ENCODE assay signal across 14 mouse cellular contexts in genomic region chr11:76262611-76263351, GRCm38 (mm10). TPM values are rescaled to one million over a fixed set of nuclear protein-coding genes. Genes with fewer than 3 reads are reported as not detected.
A peak's percentile ranks its signal among the peaks of the same experiment; 100 is the strongest.
DNase-seq lines count a peak whose midpoint lies in the region; ATAC-seq and TF ChIP-seq lines count a peak whose summit lies in the region.
"Had no signal": no experiment of that assay in that cellular context is flagged by ENCODE, and none has a peak within 500 bp of the region (broad histone marks: within the 10 kb centered on the region; RNA-seq: fewer than 3 reads in every experiment).

No protein-coding gene starts in this region.

- peaks cover 17% of the 10 kb centered on the region for H3K4me1 ChIP-seq in heart, embryonic 12.5 days (replicated peaks)
- peaks cover 28% of the 10 kb centered on the region for H3K4me1 ChIP-seq in embryonic facial prominence, embryonic 12.5 days
- H3K4me1 ChIP-seq in hindbrain, postnatal 0 days (ENCODE audit: insufficient read depth, low read length) = peaks cover 13% of the 10 kb centered on the region
- peaks cover 40% of the 10 kb centered on the region for H3K4me1 ChIP-seq in neural tube, embryonic 15.5 days
- H3K4me1 ChIP-seq: heart, embryonic 15.5 days had no signal

- WGBS in heart, embryonic 12.5 days = 19% methylated on average over 19 of the region's 19 CpGs
- 9% methylated on average over 19 of the region's 19 CpGs for WGBS in embryonic facial prominence, embryonic 12.5 days
- 12% methylated on average over 19 of the region's 19 CpGs for WGBS in hindbrain, postnatal 0 days
- 8% methylated on average over 19 of the region's 19 CpGs for WGBS in neural tube, embryonic 15.5 days

- intact Hi-C loops in heart, postnatal 14 days (cut with DNase I) = no loop called here
- intact Hi-C loops in left cerebral cortex, postnatal 36 days (cut with DNase I) = no loop called here

- peaks cover 27% of the 10 kb centered on the region for H3K36me3 ChIP-seq in heart, embryonic 12.5 days
- H3K36me3 ChIP-seq in embryonic facial prominence, embryonic 12.5 days = peaks cover 33% of the 10 kb centered on the region
- H3K36me3 ChIP-seq in hindbrain, postnatal 0 days (ENCODE audit: insufficient read depth, low read length) = no peaks in the 10 kb centered on the region
- H3K36me3 ChIP-seq in neural tube, embryonic 15.5 days = peaks cover 5% of the 10 kb centered on the region
- H3K36me3 ChIP-seq: liver, embryonic 12.5 days had no signal

- no peak overlapping the region for H3K27ac ChIP-seq in heart, embryonic 12.5 days (ENCODE audit: poor library complexity, severe bottlenecking)
- H3K27ac ChIP-seq in embryonic facial prominence, embryonic 12.5 days = no peak overlapping the region
- no peak overlapping the region for H3K27ac ChIP-seq in hindbrain, postnatal 0 days
- no peak overlapping the region for H3K27ac ChIP-seq in neural tube, embryonic 15.5 days (replicated peaks)
- H3K27ac ChIP-seq: heart, embryonic 15.5 days; liver, embryonic 12.5 days had no signal

- no peak overlapping the region for H3K4me3 ChIP-seq in heart, embryonic 12.5 days
- H3K4me3 ChIP-seq in embryonic facial prominence, embryonic 12.5 days = no peak overlapping the region
- no peak overlapping the region for H3K4me3 ChIP-seq in hindbrain, postnatal 0 days (ENCODE audit: low read length)
- no peak overlapping the region for H3K4me3 ChIP-seq in neural tube, embryonic 15.5 days (replicated peaks)
- H3K4me3 ChIP-seq: heart, embryonic 15.5 days; liver, embryonic 12.5 days had no signal

- no peak overlapping the region for H3K9ac ChIP-seq in heart, embryonic 12.5 days
- H3K9ac ChIP-seq in embryonic facial prominence, embryonic 12.5 days = no peak overlapping the region
- no peak overlapping the region for H3K9ac ChIP-seq in hindbrain, postnatal 0 days (replicated peaks; ENCODE audit: low read length)
- H3K9ac ChIP-seq in neural tube, embryonic 15.5 days (replicated peaks) = no peak overlapping the region
- H3K9ac ChIP-seq: heart, embryonic 15.5 days; liver, embryonic 12.5 days had no signal

- H3K4me2 ChIP-seq in heart, embryonic 12.5 days = peak overlapping the region; percentile 14; the same call in 1 of the 2 replicates
- H3K4me2 ChIP-seq in embryonic facial prominence, embryonic 12.5 days (replicated peaks) = peak overlapping the region; percentile 1
- no peak overlapping the region for H3K4me2 ChIP-seq in hindbrain, postnatal 0 days (ENCODE audit: low read depth, low read length)
- peak overlapping the region; percentile 7; the same call in 1 of the 2 replicates for H3K4me2 ChIP-seq in neural tube, embryonic 15.5 days
- H3K4me2 ChIP-seq: heart, embryonic 15.5 days; liver, embryonic 12.5 days had no signal

- 0 out of 2 replicates have a peak, but pooled peaks have one; percentile 4 for TF ChIP-seq CTCF in hindbrain, postnatal 0 days (IDR thresholded peaks at IDR 0.05; ENCODE audit: low read depth)

- no peaks in the 10 kb centered on the region; the same call in 1 of the 2 replicates for H3K27me3 ChIP-seq in heart, embryonic 12.5 days (replicated peaks)
- no peaks in the 10 kb centered on the region for H3K27me3 ChIP-seq in embryonic facial prominence, embryonic 12.5 days
- H3K27me3 ChIP-seq in hindbrain, postnatal 0 days (ENCODE audit: insufficient read depth, low read length) = no peaks in the 10 kb centered on the region
- H3K27me3 ChIP-seq in neural tube, embryonic 15.5 days (replicated peaks) = no peaks in the 10 kb centered on the region
- H3K27me3 ChIP-seq: heart, embryonic 15.5 days; liver, embryonic 12.5 days had no signal

- no peak for ATAC-seq in heart, embryonic 12.5 days (ENCODE audit: insufficient number of reproducible peaks, low FRiP score)
- ATAC-seq in embryonic facial prominence, embryonic 12.5 days (ENCODE audit: insufficient number of reproducible peaks, insufficient read depth, low FRiP score, low TSS enrichment) = no peak
- peak; percentile 50; the same call in 1 of the 2 replicates for ATAC-seq in hindbrain, postnatal 0 days
- ATAC-seq in neural tube, embryonic 15.5 days (ENCODE audit: low FRiP score) = no peak
- ATAC-seq: liver, embryonic 12.5 days had no signal

- H3K9me3 ChIP-seq in heart, embryonic 12.5 days (replicated peaks) = no peaks in the 10 kb centered on the region
- H3K9me3 ChIP-seq in embryonic facial prominence, embryonic 12.5 days = no peaks in the 10 kb centered on the region
- H3K9me3 ChIP-seq in hindbrain, postnatal 0 days (ENCODE audit: low read length) = no peaks in the 10 kb centered on the region
- H3K9me3 ChIP-seq in neural tube, embryonic 15.5 days (replicated peaks) = no peaks in the 10 kb centered on the region
- H3K9me3 ChIP-seq: G1E; heart, embryonic 15.5 days; liver, embryonic 12.5 days had no signal

- no peak for DNase-seq in heart, postnatal 14 days
- DNase-seq in hindbrain, postnatal 0 days (ENCODE audit: low spot score) = peak; percentile 36
- DNase-seq in layer of hippocampus, adult 9-11 months = no peak
- DNase-seq in left cerebral cortex, postnatal 36 days (ENCODE audit: low spot score in 2 of 2) = no peak
- DNase-seq in layer of hippocampus, adult 8-10 months (ENCODE audit: low spot score in 2 of 2) = no peak
- DNase-seq: adrenal gland, postnatal 36 days; kidney, postnatal 36 days had no signal

RNA-seq across cellular contexts. Expression of gene Glod4, which starts 19.3 kb away (rescaled TPM):
- polyA plus RNA-seq in heart, embryonic 12.5 days (2016; fragmentation: Nextera tagmentation; extraction: Ambion mirVana) = 111 TPM in 2 replicates
- 10 to 100 TPM; 37.7 to 44.7 TPM for total RNA-seq in heart, postnatal 14 days (2021)
- polyA plus RNA-seq in embryonic facial prominence, embryonic 12.5 days (2016; fragmentation: Nextera tagmentation; extraction: Ambion mirVana) = 121 and 126 TPM in 2 replicates
- total RNA-seq in hindbrain, postnatal 0 days (2014; rRNA removed) = 34.2 and 39.8 TPM in 2 replicates
- polyA plus RNA-seq in hindbrain, postnatal 0 days (2015; fragmentation: Nextera tagmentation; extraction: Ambion mirVana) = 116 and 118 TPM in 2 replicates
- polyA plus RNA-seq in neural tube, embryonic 15.5 days (2015; fragmentation: Nextera tagmentation; extraction: Ambion mirVana) = 112 and 123 TPM in 2 replicates
- total RNA-seq in left cerebral cortex, postnatal 36 days (2021) = 10 to 100 TPM; 47.7 to 58.2 TPM
- 10 to 100 TPM; 55.8 to 59.8 (median 58.0) TPM for total RNA-seq in layer of hippocampus, adult 8-10 months (2022)

RNA-seq across cellular contexts. Expression of gene Mrm3, which starts 19.3 kb away (rescaled TPM):
- 20.4 and 24.2 TPM in 2 replicates for polyA plus RNA-seq in heart, embryonic 12.5 days (2016; fragmentation: Nextera tagmentation; extraction: Ambion mirVana)
- 10 to 100 TPM; 20.6 to 22.8 TPM for total RNA-seq in heart, postnatal 14 days (2021)
- polyA plus RNA-seq in embryonic facial prominence, embryonic 12.5 days (2016; fragmentation: Nextera tagmentation; extraction: Ambion mirVana) = 26.3 and 27.6 TPM in 2 replicates
- 11.9 and 19.2 TPM in 2 replicates for total RNA-seq in hindbrain, postnatal 0 days (2014; rRNA removed)
- polyA plus RNA-seq in hindbrain, postnatal 0 days (2015; fragmentation: Nextera tagmentation; extraction: Ambion mirVana) = 22.5 and 22.8 TPM in 2 replicates
- 27.3 and 28.1 TPM in 2 replicates for polyA plus RNA-seq in neural tube, embryonic 15.5 days (2015; fragmentation: Nextera tagmentation; extraction: Ambion mirVana)
- 10 to 100 TPM; 17.3 to 17.8 TPM for total RNA-seq in left cerebral cortex, postnatal 36 days (2021)
- total RNA-seq in layer of hippocampus, adult 8-10 months (2022) = 10 to 100 TPM; 16.8 to 19.3 (median 17.5) TPM

RNA-seq across cellular contexts. Expression of gene Gemin4, which starts 45.3 kb away (rescaled TPM):
- 19.0 and 25.7 TPM in 2 replicates for polyA plus RNA-seq in heart, embryonic 12.5 days (2016; fragmentation: Nextera tagmentation; extraction: Ambion mirVana)
- 1 to 10 TPM; 1.8 to 2.6 TPM for total RNA-seq in heart, postnatal 14 days (2021)
- polyA plus RNA-seq in embryonic facial prominence, embryonic 12.5 days (2016; fragmentation: Nextera tagmentation; extraction: Ambion mirVana) = 34.5 TPM in 2 replicates
- 14.8 and 17.4 TPM in 2 replicates for total RNA-seq in hindbrain, postnatal 0 days (2014; rRNA removed)
- polyA plus RNA-seq in hindbrain, postnatal 0 days (2015; fragmentation: Nextera tagmentation; extraction: Ambion mirVana) = 7.0 and 9.3 TPM in 2 replicates
- 13.8 and 20.1 TPM in 2 replicates for polyA plus RNA-seq in neural tube, embryonic 15.5 days (2015; fragmentation: Nextera tagmentation; extraction: Ambion mirVana)
- 1 to 10 TPM; 7.7 to 9.6 TPM for total RNA-seq in left cerebral cortex, postnatal 36 days (2021)
- 10 to 100 TPM in 2 of 4 experiments, 1 to 10 TPM in 2; 9.5 to 13.7 (median 10.9) TPM for total RNA-seq in layer of hippocampus, adult 8-10 months (2022)
- total RNA-seq: monocyte, adult 5-6 weeks had no signal

RNA-seq across cellular contexts. Expression of gene Dbil5, which starts 45.4 kb away (rescaled TPM):
- polyA plus RNA-seq in heart, embryonic 12.5 days (2016; fragmentation: Nextera tagmentation; extraction: Ambion mirVana) = 0.64 and 0.72 TPM in 2 replicates
- not detected for total RNA-seq in heart, postnatal 14 days (2021)
- 0.72 and 0.87 TPM in 2 replicates for polyA plus RNA-seq in embryonic facial prominence, embryonic 12.5 days (2016; fragmentation: Nextera tagmentation; extraction: Ambion mirVana)
- not detected in 2 replicates for total RNA-seq in hindbrain, postnatal 0 days (2014; rRNA removed)
- 0.34 and 0.54 TPM in 2 replicates for polyA plus RNA-seq in hindbrain, postnatal 0 days (2015; fragmentation: Nextera tagmentation; extraction: Ambion mirVana)
- 0.38 and 0.79 TPM in 2 replicates for polyA plus RNA-seq in neural tube, embryonic 15.5 days (2015; fragmentation: Nextera tagmentation; extraction: Ambion mirVana)
- 1 to 10 TPM; 1.0 to 1.3 TPM for total RNA-seq in left cerebral cortex, postnatal 36 days (2021)
- total RNA-seq in layer of hippocampus, adult 8-10 months (2022) = 1 to 10 TPM in 2 of 4 experiments, under 1 TPM in 2; 0.64 to 1.2 (median 0.96) TPM
- total RNA-seq: adrenal gland, postnatal 36 days; monocyte, adult 5-6 weeks had no signal
